ENCODE assay signal across 8 mouse cellular contexts in genomic region chr10:111164304-111165218, GRCm38 (mm10). TPM values are rescaled to one million over a fixed set of nuclear protein-coding genes. Genes with fewer than 3 reads are reported as not detected.
DNase-seq lines count a peak whose midpoint lies in the region; ATAC-seq and TF ChIP-seq lines count a peak whose summit lies in the region.

Gene Osbpl8 (plus strand): TSS chr10:111164752.

- peak within 1 kb of the TSS; percentile 71 for H3K4me2 ChIP-seq in heart, embryonic 12.5 days
- peak within 1 kb of the TSS; percentile 81 for H3K4me2 ChIP-seq in kidney, postnatal 0 days (ENCODE audit: low read length)
- H3K4me2 ChIP-seq in liver, embryonic 11.5 days = peak within 1 kb of the TSS; percentile 60
- peak within 1 kb of the TSS; percentile 77 for H3K4me2 ChIP-seq in stomach, embryonic 14.5 days (replicated peaks; ENCODE audit: low read depth, low read length)

- peak; percentile 85 for ATAC-seq in erythroblast, adult 5-6 weeks (replicated peaks; ENCODE audit: low FRiP score, poor library complexity, severe bottlenecking)
- peak; percentile 97 for ATAC-seq in heart, embryonic 12.5 days (ENCODE audit: insufficient number of reproducible peaks, low FRiP score)
- peak; percentile 97 for ATAC-seq in kidney, postnatal 0 days (replicated peaks; ENCODE audit: low FRiP score, low read depth)
- peak; percentile 94 for ATAC-seq in liver, embryonic 11.5 days (replicated peaks; ENCODE audit: low FRiP score)
- peak; percentile 94 for ATAC-seq in stomach, embryonic 14.5 days (ENCODE audit: insufficient number of reproducible peaks, insufficient read depth, low FRiP score, low read depth)

- peak; percentile 100 for DNase-seq in B cell, adult 2 months
- peak; percentile 97 for DNase-seq in brain, adult 2 months (ENCODE audit: low read depth, low spot score)
- peak; percentile 97 for DNase-seq in kidney, postnatal 0 days (ENCODE audit: low spot score)
- peak; percentile 100 for DNase-seq in liver, embryonic 11.5 days (ENCODE audit: low spot score)
- DNase-seq in naive thymus-derived CD4-positive, alpha-beta T cell, adult 2 months (ENCODE audit: low read depth) = peak; percentile 98

- peak within 1 kb of the TSS; percentile 95 for H3K27ac ChIP-seq in heart, embryonic 12.5 days (ENCODE audit: poor library complexity, severe bottlenecking)
- peak within 1 kb of the TSS; percentile 90 for H3K27ac ChIP-seq in kidney, postnatal 0 days
- peak within 1 kb of the TSS; percentile 93 for H3K27ac ChIP-seq in liver, embryonic 11.5 days (ENCODE audit: low read depth, low read length)
- peak within 1 kb of the TSS; percentile 78 for H3K27ac ChIP-seq in stomach, embryonic 14.5 days (ENCODE audit: low read length)

- no peaks in the 10 kb centered on the region for H3K36me3 ChIP-seq in heart, embryonic 12.5 days
- no peaks in the 10 kb centered on the region for H3K36me3 ChIP-seq in kidney, postnatal 0 days (ENCODE audit: insufficient read depth, low read length)
- no peaks in the 10 kb centered on the region for H3K36me3 ChIP-seq in liver, embryonic 11.5 days (ENCODE audit: control insufficient read depth, insufficient read depth, low read length)
- no peaks in the 10 kb centered on the region for H3K36me3 ChIP-seq in stomach, embryonic 14.5 days (ENCODE audit: control insufficient read depth, insufficient read depth, low read length)

- H3K9ac ChIP-seq in heart, embryonic 12.5 days = peak within 1 kb of the TSS; percentile 96
- peak within 1 kb of the TSS; percentile 92 for H3K9ac ChIP-seq in kidney, postnatal 0 days (ENCODE audit: low read depth, low read length)
- peak within 1 kb of the TSS; percentile 96 for H3K9ac ChIP-seq in liver, embryonic 11.5 days (ENCODE audit: low read depth, low read length)
- peak within 1 kb of the TSS; percentile 91 for H3K9ac ChIP-seq in stomach, embryonic 14.5 days (replicated peaks; ENCODE audit: low read depth, low read length)

- WGBS in heart, embryonic 12.5 days = under 1% methylated on average over 80 of the region's 84 CpGs
- WGBS in kidney, postnatal 0 days = under 1% methylated on average over 76 of the region's 84 CpGs
- under 1% methylated on average over 75 of the region's 84 CpGs for WGBS in liver, embryonic 11.5 days
- under 1% methylated on average over 84 of the region's 84 CpGs for WGBS in stomach, embryonic 14.5 days

- H3K27me3 ChIP-seq in heart, embryonic 12.5 days (replicated peaks) = no peaks in the 10 kb centered on the region
- H3K27me3 ChIP-seq in kidney, postnatal 0 days (ENCODE audit: insufficient read depth, low read length) = no peaks in the 10 kb centered on the region
- no peaks in the 10 kb centered on the region for H3K27me3 ChIP-seq in liver, embryonic 11.5 days (replicated peaks; ENCODE audit: control insufficient read depth, insufficient read depth, low read length)
- H3K27me3 ChIP-seq in stomach, embryonic 14.5 days (ENCODE audit: control insufficient read depth, insufficient read depth, low read length) = no peaks in the 10 kb centered on the region

- TF ChIP-seq CTCF in kidney, postnatal 0 days (IDR thresholded peaks at IDR 0.05; ENCODE audit: low read depth) = no peak; the same call in 1 of the 2 replicates

- peaks cover 27% of the 10 kb centered on the region for H3K4me1 ChIP-seq in heart, embryonic 12.5 days (replicated peaks)
- H3K4me1 ChIP-seq in kidney, postnatal 0 days (replicated peaks; ENCODE audit: insufficient read depth, low read length) = no peaks in the 10 kb centered on the region
- H3K4me1 ChIP-seq in liver, embryonic 11.5 days (replicated peaks; ENCODE audit: control insufficient read depth, insufficient read depth, low read length) = peaks cover 24% of the 10 kb centered on the region
- H3K4me1 ChIP-seq in stomach, embryonic 14.5 days (ENCODE audit: control insufficient read depth, insufficient read depth, low read length) = 0 out of 2 replicates have a peak, but pooled peaks cover 5% of the 10 kb centered on the region

- H3K9me3 ChIP-seq in heart, embryonic 12.5 days (replicated peaks) = no peaks in the 10 kb centered on the region
- no peaks in the 10 kb centered on the region for H3K9me3 ChIP-seq in kidney, postnatal 0 days (replicated peaks; ENCODE audit: low read length)
- no peaks in the 10 kb centered on the region for H3K9me3 ChIP-seq in liver, embryonic 11.5 days (ENCODE audit: control insufficient read depth, low read length)
- H3K9me3 ChIP-seq in stomach, embryonic 14.5 days (ENCODE audit: control insufficient read depth, low read depth, low read length) = no peaks in the 10 kb centered on the region

- peak within 1 kb of the TSS; percentile 86 for H3K4me3 ChIP-seq in heart, embryonic 12.5 days
- peak within 1 kb of the TSS; percentile 89 for H3K4me3 ChIP-seq in kidney, postnatal 0 days (replicated peaks; ENCODE audit: low read depth, low read length)
- peak within 1 kb of the TSS; percentile 97 for H3K4me3 ChIP-seq in liver, embryonic 11.5 days (ENCODE audit: low read depth, low read length)
- peak within 1 kb of the TSS; percentile 89 for H3K4me3 ChIP-seq in stomach, embryonic 14.5 days (ENCODE audit: low read depth, low read length)

RNA-seq across cellular contexts. Expression of gene Osbpl8, which starts in this region (rescaled TPM):
- total RNA-seq in erythroblast, adult 5-6 weeks (2015; ENCODE audit: low replicate concordance) = 221 and 254 TPM in 2 replicates
- total RNA-seq in erythroblast, adult 5-6 weeks (2017; ENCODE audit: low replicate concordance) = 372 and 402 TPM in 2 replicates
- polyA plus RNA-seq in heart, embryonic 12.5 days (2016; fragmentation: Nextera tagmentation; extraction: Ambion mirVana) = 35.3 and 37.0 TPM in 2 replicates
- polyA plus RNA-seq in kidney, postnatal 0 days (2015; fragmentation: Nextera tagmentation; extraction: Ambion mirVana) = 11.0 and 11.8 TPM in 2 replicates
- polyA plus RNA-seq in liver, embryonic 11.5 days (2014; fragmentation: Nextera tagmentation; extraction: Ambion mirVana) = 10.9 and 11.2 TPM in 2 replicates
- 9.4 and 9.8 TPM in 2 replicates for polyA plus RNA-seq in stomach, embryonic 14.5 days (2014; fragmentation: Nextera tagmentation; extraction: Ambion mirVana)

Comparison
In these comparisons a context has a peak if more than half of its experiments do, and no peak if none do; other contexts are left out.
1. Peak in every context shown above with its lines: DNase-seq, ATAC-seq, H3K4me3 ChIP-seq and H3K27ac ChIP-seq.